Mouse (Mus musculus): ENCODE data around the gene Neurl2. TPM values are rescaled to one million over a fixed set of nuclear protein-coding genes. Genes with fewer than 3 reads are reported as not detected.

Gene Neurl2
- polyA plus RNA-seq, 1 experiment from 2014 or later, result 8.3 TPM

DNA sequence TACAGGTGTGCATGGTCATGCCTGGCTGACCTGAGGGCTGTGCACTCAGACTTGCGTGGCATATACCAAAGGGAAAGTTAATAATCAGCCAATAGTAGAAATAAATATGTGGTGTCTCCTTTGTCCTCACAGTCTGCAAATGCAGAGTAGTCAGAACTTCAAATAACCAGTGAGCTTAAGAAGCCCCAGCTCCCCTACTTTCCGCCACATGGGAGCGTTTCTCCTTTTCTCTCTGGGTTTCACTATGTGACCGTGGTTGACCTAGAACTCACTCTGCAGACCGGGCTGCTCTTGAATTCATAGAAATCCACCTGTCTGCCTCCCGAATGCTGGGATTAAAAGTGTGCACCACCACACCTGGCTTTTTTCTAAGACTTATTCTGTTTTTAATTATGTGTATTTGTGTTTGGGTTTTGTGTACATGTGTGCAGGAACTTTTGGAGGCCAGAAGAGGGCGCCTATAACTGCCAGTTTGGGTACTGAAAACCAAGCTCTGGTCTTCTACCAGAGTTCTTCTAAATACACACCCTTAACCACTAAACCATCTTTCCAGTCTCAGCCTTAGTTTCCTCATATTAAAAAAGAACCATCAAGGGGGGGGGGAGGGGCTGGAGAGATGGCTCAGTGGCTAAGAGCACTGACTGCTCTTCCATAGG is 49.2 kb downstream of the Neurl2 start:
- no peak overlapping the region for H3K4me3 ChIP-seq (ENCODE audit: low read depth, low read length)
- H3K4me2 ChIP-seq (ENCODE audit: low read depth, low read length), result no peak overlapping the region
- 0 out of 2 replicates have a peak, but pooled peaks cover 5% of the 10 kb centered on the region for H3K36me3 ChIP-seq (ENCODE audit: control insufficient read depth, insufficient read depth, low read length)
- H3K9ac ChIP-seq (ENCODE audit: low read depth, low read length), result no peak overlapping the region
- H3K9me3 ChIP-seq (ENCODE audit: control insufficient read depth, low read length), result no peaks in the 10 kb centered on the region
- peaks cover 8% of the 10 kb centered on the region for H3K4me1 ChIP-seq (ENCODE audit: control insufficient read depth, insufficient read depth, low read length)
- H3K27me3 ChIP-seq (replicated peaks; ENCODE audit: control insufficient read depth, insufficient read depth, low read length), result no peaks in the 10 kb centered on the region
- ATAC-seq (ENCODE audit: low read depth) (no peak), DNase-seq (ENCODE audit: low spot score) (no peak)
- 71% methylated on average over 7 of the region's 7 CpGs for WGBS
- no peak overlapping the region for H3K27ac ChIP-seq (replicated peaks; ENCODE audit: low read depth, low read length)

DNA sequence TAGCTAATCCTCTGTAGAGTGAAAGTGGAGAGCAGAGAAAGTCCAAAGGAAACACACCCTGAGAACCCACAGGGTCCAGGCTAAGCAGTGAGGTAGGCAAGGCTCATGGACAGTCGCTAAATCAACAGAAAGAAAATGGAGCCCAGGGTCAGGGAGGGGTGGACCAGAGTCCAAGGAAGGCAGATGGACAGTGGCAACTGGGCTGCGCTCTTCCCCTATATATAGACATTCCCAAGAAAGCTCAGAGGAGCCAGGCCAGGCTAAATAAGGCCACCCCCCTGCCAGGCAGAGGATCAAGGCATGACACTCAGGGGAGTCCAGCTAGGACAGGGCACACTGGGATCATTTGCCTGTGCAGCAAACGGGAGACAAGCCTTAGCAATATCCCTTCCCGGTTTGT is 51.4 kb downstream of the Neurl2 start:
- Histone ChIP-seq H3K9me3 (ENCODE audit: control insufficient read depth, low read length) (no peaks in the 10 kb centered on the region), H3K4me3 (ENCODE audit: low read depth, low read length) (no peak overlapping the region)
- 62% methylated on average over 4 of the region's 4 CpGs for WGBS

More for the DNA sequence above, 51.4 kb downstream of the Neurl2 start:
- Histone ChIP-seq H3K4me1 (ENCODE audit: control insufficient read depth, insufficient read depth, low read length) (peaks cover 5% of the 10 kb centered on the region), H3K27me3 (replicated peaks; ENCODE audit: control insufficient read depth, insufficient read depth, low read length) (no peaks in the 10 kb centered on the region), H3K4me2 (ENCODE audit: low read depth, low read length) (no peak overlapping the region), H3K27ac (replicated peaks; ENCODE audit: low read depth, low read length) (no peak overlapping the region), H3K9ac (ENCODE audit: low read depth, low read length) (no peak overlapping the region), H3K36me3 (ENCODE audit: control insufficient read depth, insufficient read depth, low read length) (no peaks in the 10 kb centered on the region)
- no peak for ATAC-seq (ENCODE audit: low read depth)
- no peak for DNase-seq (ENCODE audit: low spot score)

Other genes with a start within 250 kb of the Neurl2 start
- gene Wfdc6a, start 248.0 kb downstream of the Neurl2 start, polyA plus RNA-seq (2014; fragmentation: Nextera tagmentation; extraction: Ambion mirVana), result 0.51 TPM in 1 of 2 replicates, not detected in the other
- gene Eppin, start 239.9 kb downstream of the Neurl2 start, polyA plus RNA-seq (2014; fragmentation: Nextera tagmentation; extraction: Ambion mirVana), result not detected in 2 replicates
- gene Wfdc6b, start 219.9 kb downstream of the Neurl2 start, polyA plus RNA-seq (2014; fragmentation: Nextera tagmentation; extraction: Ambion mirVana), result not detected in 2 replicates
- gene Wfdc8, start 219.8 kb downstream of the Neurl2 start, polyA plus RNA-seq (2014; fragmentation: Nextera tagmentation; extraction: Ambion mirVana), result 0.11 TPM in 1 of 2 replicates, not detected in the other
- gene Wfdc16, start 194.7 kb downstream of the Neurl2 start, polyA plus RNA-seq (2014; fragmentation: Nextera tagmentation; extraction: Ambion mirVana), result not detected in 2 replicates
- 0.69 and 1.1 TPM in 2 replicates for gene Wfdc10, start 177.4 kb downstream of the Neurl2 start, polyA plus RNA-seq (2014; fragmentation: Nextera tagmentation; extraction: Ambion mirVana)
- not detected in 2 replicates for gene Wfdc9, start 176.9 kb downstream of the Neurl2 start, polyA plus RNA-seq (2014; fragmentation: Nextera tagmentation; extraction: Ambion mirVana)
- gene Wfdc11, start 159.4 kb downstream of the Neurl2 start, polyA plus RNA-seq (2014; fragmentation: Nextera tagmentation; extraction: Ambion mirVana), result not detected in 2 replicates
- 0.21 TPM in 1 of 2 replicates, not detected in the other for gene Wfdc13, start 148.3 kb downstream of the Neurl2 start, polyA plus RNA-seq (2014; fragmentation: Nextera tagmentation; extraction: Ambion mirVana)
- not detected in 2 replicates for gene Spint4, start 135.0 kb downstream of the Neurl2 start, polyA plus RNA-seq (2014; fragmentation: Nextera tagmentation; extraction: Ambion mirVana)
- not detected in 2 replicates for gene Spint5, start 118.2 kb downstream of the Neurl2 start, polyA plus RNA-seq (2014; fragmentation: Nextera tagmentation; extraction: Ambion mirVana)
- gene Wfdc3, start 87.5 kb downstream of the Neurl2 start, polyA plus RNA-seq (2014; fragmentation: Nextera tagmentation; extraction: Ambion mirVana), result 0.53 and 1.1 TPM in 2 replicates
- 60.9 and 63.0 TPM in 2 replicates for gene Dnttip1, start 87.5 kb downstream of the Neurl2 start, polyA plus RNA-seq (2014; fragmentation: Nextera tagmentation; extraction: Ambion mirVana)
- gene Ube2c, start 63.6 kb downstream of the Neurl2 start, polyA plus RNA-seq (2014; fragmentation: Nextera tagmentation; extraction: Ambion mirVana), result 229 and 276 TPM in 2 replicates
- 799 and 1,279 TPM in 2 replicates for gene Tnnc2, start 53.5 kb downstream of the Neurl2 start, polyA plus RNA-seq (2014; fragmentation: Nextera tagmentation; extraction: Ambion mirVana)
- 27.9 and 28.3 TPM in 2 replicates for gene Snx21, start 47.6 kb downstream of the Neurl2 start, polyA plus RNA-seq (2014; fragmentation: Nextera tagmentation; extraction: Ambion mirVana)
- gene Acot8, start 28.6 kb downstream of the Neurl2 start, polyA plus RNA-seq (2014; fragmentation: Nextera tagmentation; extraction: Ambion mirVana), result 12.6 and 13.8 TPM in 2 replicates
- 6.0 and 6.4 TPM in 2 replicates for gene Zswim3, start 28.4 kb downstream of the Neurl2 start, polyA plus RNA-seq (2014; fragmentation: Nextera tagmentation; extraction: Ambion mirVana)
- 15.1 and 15.7 TPM in 2 replicates for gene Zswim1, start 10.8 kb downstream of the Neurl2 start, polyA plus RNA-seq (2014; fragmentation: Nextera tagmentation; extraction: Ambion mirVana)
- not detected in 2 replicates for gene Spata25, start 4.9 kb downstream of the Neurl2 start, polyA plus RNA-seq (2014; fragmentation: Nextera tagmentation; extraction: Ambion mirVana)
- gene Ctsa, start 583 bp downstream of the Neurl2 start, polyA plus RNA-seq (2014; fragmentation: Nextera tagmentation; extraction: Ambion mirVana), result 140 and 154 TPM in 2 replicates
- gene Pltp, start 24.3 kb upstream of the Neurl2 start, polyA plus RNA-seq (2014; fragmentation: Nextera tagmentation; extraction: Ambion mirVana), result 50.1 and 55.1 TPM in 2 replicates
- 56.9 and 62.8 TPM in 2 replicates for gene Pcif1, start 45.8 kb upstream of the Neurl2 start, polyA plus RNA-seq (2014; fragmentation: Nextera tagmentation; extraction: Ambion mirVana)
- gene Zfp335, start 78.3 kb upstream of the Neurl2 start, polyA plus RNA-seq (2014; fragmentation: Nextera tagmentation; extraction: Ambion mirVana), result 11.9 and 13.9 TPM in 2 replicates
- gene Mmp9, start 107.3 kb upstream of the Neurl2 start, polyA plus RNA-seq (2014; fragmentation: Nextera tagmentation; extraction: Ambion mirVana), result 33.7 and 52.0 TPM in 2 replicates
- gene Slc12a5, start 127.3 kb upstream of the Neurl2 start, polyA plus RNA-seq (2014; fragmentation: Nextera tagmentation; extraction: Ambion mirVana), result 0.56 and 1.1 TPM in 2 replicates
- gene Ncoa5, start 201.4 kb upstream of the Neurl2 start, polyA plus RNA-seq (2014; fragmentation: Nextera tagmentation; extraction: Ambion mirVana), result 48.7 and 53.2 TPM in 2 replicates
- 4.2 and 6.4 TPM in 2 replicates for gene Cd40, start 222.2 kb upstream of the Neurl2 start, polyA plus RNA-seq (2014; fragmentation: Nextera tagmentation; extraction: Ambion mirVana)

All from embryonic facial prominence, embryonic 14.5 days (tissue).